Mouse (Mus musculus) heart, embryonic 13.5 days (tissue): Measurements from ENCODE around the gene Tmc8. TPM values are rescaled to one million over a fixed set of nuclear protein-coding genes. Genes with fewer than 3 reads are reported as not detected.
A peak's percentile ranks its signal among the peaks of the same experiment; 100 is the strongest.

Source experiments
- ATAC-seq: fragments of 200-750 bp; cut with Nextera tagmentation; 2 replicates; pipeline ENCODE4 v1.8.0; 2017; ENCODE audit warnings: moderate TSS enrichment; ENCODE audit not compliant: insufficient number of reproducible peaks, low FRiP score, low TSS enrichment; ENCODE audit errors: extremely low read depth
- H3K27ac ChIP-seq: fragments of 300-500 bp; sonication (generic); replicated peaks from 2 replicates; pipeline ENCODE4 v1.5.1; 2015; ENCODE audit warnings: moderate library complexity, mild to moderate bottlenecking, inconsistent platforms
- H3K27me3 ChIP-seq: fragments of 300-500 bp; sonication (generic); replicated peaks from 2 replicates; pipeline ENCODE4 v1.6.1; 2015; ENCODE audit warnings: mild to moderate bottlenecking, inconsistent platforms
- H3K36me3 ChIP-seq: fragments of 300-500 bp; sonication (generic); 2 replicates; pipeline ENCODE4 v1.6.1; 2015; ENCODE audit warnings: mild to moderate bottlenecking, inconsistent platforms
- H3K4me1 ChIP-seq: fragments of 300-500 bp; sonication (generic); 2 replicates; pipeline ENCODE4 v1.6.1; 2015; ENCODE audit warnings: inconsistent platforms
- H3K4me2 ChIP-seq: fragments of 300-500 bp; sonication (generic); 2 replicates; pipeline ENCODE4 v1.6.1; 2015; ENCODE audit warnings: inconsistent platforms, mild to moderate bottlenecking, moderate library complexity
- H3K4me3 ChIP-seq: fragments of 300-500 bp; sonication (generic); 2 replicates; pipeline ENCODE4 v1.5.1; 2015; ENCODE audit warnings: moderate library complexity, mild to moderate bottlenecking, inconsistent platforms
- H3K9ac ChIP-seq: fragments of 300-500 bp; sonication (generic); 2 replicates; pipeline ENCODE4 v1.6.1; 2015; ENCODE audit warnings: inconsistent platforms, mild to moderate bottlenecking, moderate library complexity
- H3K9me3 ChIP-seq: fragments of 300-500 bp; sonication (generic); 2 replicates; pipeline ENCODE4 v1.6.1; 2016; ENCODE audit warnings: inconsistent platforms
- WGBS: fragments of 180-500 bp; shearing (Covaris S2); methylation state at CpG from one replicate; pipeline ENCODE4 v1.1.7; 2015; ENCODE audit warnings: mixed read lengths; 5-methylcytosine and 5-hydroxymethylcytosine counted together
- polyA plus RNA-seq: library from polyadenylated mRNA; unstranded; fragments of >200 nt; fragmentation: Nextera tagmentation; extraction: Ambion mirVana; gene quantifications from 2 replicates; pipeline ENCODE4 v1.2.1, GENCODE M21; 2015

The Tmc8 gene
- polyA plus RNA-seq, 1 experiment from 2014 or later: 2.5 TPM

DNA sequence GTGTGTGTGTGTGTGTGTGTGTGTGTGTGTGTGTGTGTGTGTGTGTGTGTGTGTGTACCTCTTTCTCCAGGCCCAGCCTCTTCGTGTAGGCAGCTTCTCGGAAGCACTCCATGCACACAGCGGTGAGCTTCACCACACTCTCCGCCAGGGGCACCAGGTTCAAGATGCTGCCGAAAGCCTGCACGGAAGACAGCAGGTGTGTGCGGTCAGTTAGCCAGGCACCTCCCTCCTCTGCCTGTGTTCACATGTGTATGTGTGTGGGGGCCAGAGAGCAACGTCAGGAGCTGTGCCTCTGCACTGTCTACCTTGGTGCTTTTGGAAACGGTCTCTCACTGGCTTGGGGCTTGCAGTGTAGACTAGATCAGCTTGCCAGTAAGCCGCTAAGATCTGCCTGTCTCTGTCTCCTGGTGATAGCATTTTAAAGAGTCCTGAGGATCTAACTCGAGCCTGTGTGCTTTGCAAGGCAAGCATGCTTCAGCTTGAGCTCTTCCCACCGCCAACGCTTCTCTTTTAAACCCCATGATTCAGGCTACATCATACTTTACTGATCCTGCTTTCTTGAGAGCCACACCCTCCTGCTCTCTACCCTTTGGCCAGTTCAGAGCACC lies 34.6 kb downstream of the Tmc8 start:
- WGBS: 86% methylated on average over 13 of the region's 13 CpGs
- Histone ChIP-seq H3K4me2 (no peak overlapping the region), H3K9ac (no peak overlapping the region), H3K36me3 (peaks cover 99% of the 10 kb centered on the region), H3K27me3 (no peaks in the 10 kb centered on the region), H3K27ac (no peak overlapping the region), H3K4me1 (peaks cover 43% of the 10 kb centered on the region), H3K4me3 (no peak overlapping the region), H3K9me3 (no peaks in the 10 kb centered on the region)
- ATAC-seq: no peak

DNA sequence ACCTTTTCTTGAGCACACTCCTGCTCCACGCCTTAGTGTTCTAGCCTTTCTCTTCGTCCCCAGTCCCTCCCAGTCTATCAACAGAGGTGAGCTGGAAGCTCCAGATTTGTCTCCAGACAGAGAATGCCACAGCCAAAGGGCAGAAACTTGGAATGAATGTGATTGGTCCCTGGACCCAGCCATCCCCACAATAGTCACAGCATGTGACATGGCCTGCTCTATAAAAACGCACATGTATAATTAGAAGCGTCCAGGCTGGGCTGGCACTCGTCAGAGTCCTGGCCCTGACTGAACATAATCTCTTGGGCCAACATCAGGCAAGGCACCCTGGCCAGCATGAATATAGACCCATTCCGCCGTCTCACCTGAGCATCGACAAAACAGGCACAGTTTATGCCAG lies 37.2 kb downstream of the Tmc8 start:
- Histone ChIP-seq H3K36me3 (peaks cover 96% of the 10 kb centered on the region), H3K9me3 (no peaks in the 10 kb centered on the region), H3K9ac (peak overlapping the region; percentile 59; the same call in 1 of the 2 replicates), H3K4me3 (no peak overlapping the region), H3K4me2 (0 out of 2 replicates have a peak overlapping the region, but pooled peaks have one; percentile 7), H3K27me3 (no peaks in the 10 kb centered on the region), H3K4me1 (peaks cover 60% of the 10 kb centered on the region), H3K27ac (peak overlapping the region; percentile 76)
- WGBS: 61% methylated on average over 8 of the region's 8 CpGs
- ATAC-seq: no peak

GRCm38 (mm10) chr11:117820173-117820572 lies 38.3 kb downstream of the Tmc8 start:
- Histone ChIP-seq H3K4me2 (no peak overlapping the region), H3K27me3 (no peaks in the 10 kb centered on the region), H3K9me3 (no peaks in the 10 kb centered on the region), H3K4me3 (no peak overlapping the region), H3K4me1 (peaks cover 58% of the 10 kb centered on the region), H3K36me3 (peaks cover 85% of the 10 kb centered on the region), H3K27ac (peak overlapping the region; percentile 76), H3K9ac (0 out of 2 replicates have a peak overlapping the region, but pooled peaks have one; percentile 10)
- 93% methylated on average over 7 of the region's 7 CpGs for WGBS
- no peak for ATAC-seq

GRCm38 (mm10) chr11:117821868-117822267 lies 40.0 kb downstream of the Tmc8 start:
- Histone ChIP-seq H3K9ac (no peak overlapping the region), H3K27me3 (no peaks in the 10 kb centered on the region), H3K36me3 (peaks cover 69% of the 10 kb centered on the region), H3K9me3 (no peaks in the 10 kb centered on the region), H3K4me3 (no peak overlapping the region), H3K27ac (no peak overlapping the region), H3K4me2 (no peak overlapping the region), H3K4me1 (peaks cover 66% of the 10 kb centered on the region)
- ATAC-seq: no peak
- WGBS: 92% methylated on average over 9 of the region's 9 CpGs

DNA sequence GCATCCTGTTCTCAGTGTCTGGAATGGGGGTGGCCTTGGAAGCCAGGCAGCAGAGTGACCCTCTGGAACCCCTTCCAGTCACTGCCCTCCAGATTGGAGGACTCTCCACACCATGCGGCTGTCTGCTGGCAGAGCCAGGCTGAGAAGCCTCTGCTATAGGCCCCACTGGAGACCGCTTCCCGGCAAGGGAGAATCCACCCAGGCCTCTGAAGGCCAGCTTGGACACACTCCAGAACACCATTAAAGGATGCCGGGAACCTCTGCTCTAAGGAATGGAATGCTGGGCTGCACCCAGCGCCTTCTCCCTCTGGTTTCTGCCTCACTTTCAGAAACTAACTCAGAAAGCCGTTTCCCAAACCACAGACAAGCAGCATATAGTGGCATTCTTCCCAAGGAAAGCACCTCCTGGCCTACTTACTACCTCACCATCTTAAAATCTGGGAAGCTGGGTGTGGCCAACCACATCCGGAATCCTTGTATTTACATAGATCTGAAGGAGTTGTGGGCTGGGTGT lies 40.9 kb downstream of the Tmc8 start:
- peaks cover 75% of the 10 kb centered on the region for H3K4me1 ChIP-seq
- ATAC-seq: no peak
- 59% methylated on average over 7 of the region's 7 CpGs for WGBS

DNA sequence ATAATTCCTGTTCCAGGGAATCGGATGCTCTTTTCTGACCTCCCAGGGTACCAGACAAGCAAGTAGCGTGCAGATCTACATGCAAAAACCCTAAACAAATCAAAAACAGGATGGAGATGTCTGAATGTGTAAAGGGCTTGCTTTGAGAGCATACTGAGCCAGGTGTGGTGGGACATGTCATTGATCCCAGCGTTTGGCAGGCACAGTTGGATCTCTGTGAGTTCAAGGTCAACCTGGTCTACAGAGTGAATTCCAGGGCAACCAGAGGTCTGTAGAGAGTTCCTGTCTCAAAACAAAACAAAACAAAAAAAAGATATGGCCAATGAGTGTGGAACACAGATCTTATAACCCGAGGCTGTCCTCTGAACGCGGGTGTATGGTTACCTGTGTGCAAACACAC lies 41.5 kb downstream of the Tmc8 start:
- H3K9ac ChIP-seq: peak overlapping the region; percentile 41
- peaks cover 53% of the 10 kb centered on the region for H3K36me3 ChIP-seq
- peak overlapping the region; percentile 81 for H3K4me2 ChIP-seq

More for the DNA sequence above, 40.9 kb downstream of the Tmc8 start:
- H3K9ac ChIP-seq: peak overlapping the region; percentile 41
- H3K27me3 ChIP-seq: no peaks in the 10 kb centered on the region
- 0 out of 2 replicates have a peak overlapping the region, but pooled peaks have one; percentile 6 for H3K4me3 ChIP-seq
- H3K27ac ChIP-seq: peak overlapping the region; percentile 76
- H3K4me2 ChIP-seq: peak overlapping the region; percentile 28
- H3K36me3 ChIP-seq: peaks cover 60% of the 10 kb centered on the region
- no peaks in the 10 kb centered on the region for H3K9me3 ChIP-seq

DNA sequence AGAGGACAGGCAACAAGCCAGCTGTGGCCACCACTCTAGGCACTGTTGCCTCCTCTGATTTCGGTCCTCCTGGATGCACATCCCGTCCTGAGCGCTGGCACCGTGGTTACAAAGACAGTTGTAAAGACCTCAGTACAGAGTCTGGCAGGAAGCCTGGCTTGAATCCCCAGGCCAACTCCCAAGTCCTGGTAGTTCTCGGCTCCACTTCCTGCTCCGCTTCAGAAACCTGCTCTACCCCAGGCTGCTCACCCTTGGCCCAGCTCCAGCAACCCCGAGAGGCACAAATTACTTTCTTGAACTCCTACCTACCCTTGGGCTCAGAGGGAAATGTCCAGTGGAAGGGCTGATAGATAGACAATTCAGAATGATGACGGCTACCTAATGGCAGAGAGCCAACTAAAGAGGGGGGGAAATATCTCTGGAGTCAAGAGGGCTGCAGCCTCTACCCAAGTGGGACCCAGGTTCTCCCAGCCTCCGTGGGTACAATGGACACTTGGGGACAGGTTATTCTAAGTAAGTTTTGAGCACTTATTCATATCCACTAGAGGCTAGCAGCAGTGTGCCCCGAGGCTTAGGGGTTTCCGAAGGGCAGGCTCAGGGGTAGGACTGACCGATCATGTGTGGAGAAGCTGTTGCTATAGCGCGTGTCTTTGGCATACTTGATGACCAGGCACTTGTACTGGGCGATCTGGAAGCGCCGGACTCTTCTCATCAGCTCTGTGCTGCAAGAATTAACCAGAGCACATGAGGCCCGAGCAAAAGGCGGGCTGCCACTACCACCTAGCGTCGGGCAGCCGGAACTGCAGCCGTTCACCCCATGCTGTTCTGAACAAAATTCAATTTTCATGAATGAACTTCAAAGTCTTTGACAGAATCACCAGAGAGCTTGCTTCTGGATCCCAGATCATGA lies 42.4 kb downstream of the Tmc8 start:
- peaks cover 80% of the 10 kb centered on the region for H3K4me1 ChIP-seq

More for the DNA sequence above, 41.5 kb downstream of the Tmc8 start:
- Histone ChIP-seq H3K27me3 (no peaks in the 10 kb centered on the region), H3K9me3 (no peaks in the 10 kb centered on the region), H3K4me3 (no peak overlapping the region), H3K4me1 (peaks cover 79% of the 10 kb centered on the region), H3K27ac (peak overlapping the region; percentile 76)
- ATAC-seq: no peak
- WGBS: 86% methylated on average over 6 of the region's 6 CpGs

GRCm38 (mm10) chr11:117825333-117826101 lies 43.6 kb downstream of the Tmc8 start, which contains the start of the genes Afmid and Tk1:
Afmid (plus strand) TSS chr11:117825924.
Tk1 (minus strand) TSS chr11:117826092.
- Histone ChIP-seq H3K4me2 (peak within 1 kb of the TSS; percentile 81), H3K27ac (peak within 1 kb of the TSS; percentile 98), H3K4me1 (peaks cover 81% of the 10 kb centered on the region), H3K36me3 (peaks cover 32% of the 10 kb centered on the region), H3K4me3 (peak within 1 kb of the TSS; percentile 65), H3K27me3 (no peaks in the 10 kb centered on the region), H3K9ac (peak within 1 kb of the TSS; percentile 89), H3K9me3 (no peaks in the 10 kb centered on the region)
- no peak for ATAC-seq
- WGBS: under 1% methylated on average over 34 of the region's 34 CpGs

More for the DNA sequence above, 42.4 kb downstream of the Tmc8 start:
- Histone ChIP-seq H3K4me3 (peak overlapping the region; percentile 65), H3K9ac (peak overlapping the region; percentile 89), H3K36me3 (peaks cover 44% of the 10 kb centered on the region), H3K9me3 (no peaks in the 10 kb centered on the region), H3K4me2 (peak overlapping the region; percentile 81), H3K27ac (peak overlapping the region; percentile 98), H3K27me3 (no peaks in the 10 kb centered on the region)
- ATAC-seq: peak; percentile 19; the same call in 1 of the 2 replicates
- WGBS: 13% methylated on average over 23 of the region's 23 CpGs

- peak overlapping the region; percentile 98 for H3K27ac ChIP-seq
- whole genome bisulfite sequencing: 12% methylated on average over 5 of the region's 5 CpGs
- peaks cover 26% of the 10 kb centered on the region for H3K36me3 ChIP-seq
- peak overlapping the region; percentile 65 for H3K4me3 ChIP-seq
- H3K9ac ChIP-seq: peak overlapping the region; percentile 89
- ATAC-seq: no peak
- no peaks in the 10 kb centered on the region for H3K27me3 ChIP-seq
- H3K4me1 ChIP-seq: peaks cover 88% of the 10 kb centered on the region
- H3K9me3 ChIP-seq: no peaks in the 10 kb centered on the region
- peak overlapping the region; percentile 81 for H3K4me2 ChIP-seq
Observed at GRCm38 (mm10) chr11:117826164-117826563, 44.3 kb downstream of the Tmc8 start.

DNA sequence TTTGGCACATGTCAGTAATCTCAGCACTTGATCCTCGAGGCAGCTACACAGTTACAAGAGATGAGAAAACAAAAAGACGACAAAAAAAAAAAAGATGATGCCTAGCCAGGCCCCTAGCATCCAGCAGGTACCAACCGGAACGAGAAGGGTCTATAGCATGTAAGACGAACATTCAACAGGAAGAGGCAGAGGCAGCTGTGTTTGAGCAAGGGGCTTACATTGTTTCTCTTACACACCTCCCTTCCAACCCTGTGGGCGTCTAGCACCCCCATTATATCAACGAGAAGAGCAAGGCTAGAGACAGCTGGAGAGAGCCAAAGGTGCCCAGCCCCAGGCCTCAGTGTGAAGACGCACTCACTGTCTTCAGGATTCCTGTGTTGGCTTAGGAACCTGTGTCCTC lies 45.0 kb downstream of the Tmc8 start:
- peak overlapping the region; percentile 89 for H3K9ac ChIP-seq
- peak overlapping the region; percentile 98 for H3K27ac ChIP-seq
- no peaks in the 10 kb centered on the region for H3K9me3 ChIP-seq
- peak overlapping the region; percentile 81 for H3K4me2 ChIP-seq
- no peaks in the 10 kb centered on the region for H3K27me3 ChIP-seq
- peaks cover 89% of the 10 kb centered on the region for H3K4me1 ChIP-seq
- ATAC-seq: no peak
- WGBS: 63% methylated on average over 8 of the region's 8 CpGs
- peak overlapping the region; percentile 65; the same call in 1 of the 2 replicates for H3K4me3 ChIP-seq
- peaks cover 18% of the 10 kb centered on the region for H3K36me3 ChIP-seq
